Mouse (Mus musculus): ENCODE data around the gene Arap2. TPM values are rescaled to one million over a fixed set of nuclear protein-coding genes. Genes with fewer than 3 reads are reported as not detected.

The Arap2 gene
- total and polyA plus RNA-seq, 2 experiments from 2014 or later, result 14.2 to 14.3 TPM

DNA sequence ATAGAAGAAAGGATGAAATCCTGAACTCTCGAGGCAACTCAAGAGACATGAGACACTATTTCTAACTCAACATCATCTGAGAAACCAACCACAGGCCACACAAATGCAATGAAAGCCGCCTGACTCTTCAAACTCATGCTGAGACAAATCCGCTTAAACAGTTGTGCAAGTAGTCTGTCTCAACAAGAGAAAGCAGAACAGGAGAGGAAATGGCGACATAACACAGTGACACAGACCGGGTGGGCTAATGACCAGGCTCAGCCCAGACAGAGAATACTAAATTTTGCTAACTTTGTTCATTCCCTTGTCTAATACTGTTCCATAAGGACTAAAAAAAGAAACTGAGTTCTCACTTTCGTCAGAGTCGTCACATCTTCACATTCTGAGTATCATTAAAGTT, 88.6 kb downstream of the Arap2 start:
- 90% methylated on average over 7 of the region's 7 CpGs for WGBS
- Histone ChIP-seq H3K27ac (no peak overlapping the region), H3K36me3 (ENCODE audit: insufficient read depth, low read length) (no peaks in the 10 kb centered on the region), H3K9ac (replicated peaks; ENCODE audit: low read length) (no peak overlapping the region), H3K27me3 (ENCODE audit: insufficient read depth, low read length) (no peaks in the 10 kb centered on the region), H3K9me3 (ENCODE audit: low read length) (no peaks in the 10 kb centered on the region), H3K4me2 (ENCODE audit: low read depth, low read length) (no peak overlapping the region), H3K4me3 (ENCODE audit: low read length) (no peak overlapping the region), H3K4me1 (ENCODE audit: insufficient read depth, low read length) (no peaks in the 10 kb centered on the region)
- DNase-seq (ENCODE audit: low spot score), result no peak
- ATAC-seq, result no peak
- TF ChIP-seq CTCF (IDR thresholded peaks at IDR 0.05; ENCODE audit: low read depth), result no peak

DNA sequence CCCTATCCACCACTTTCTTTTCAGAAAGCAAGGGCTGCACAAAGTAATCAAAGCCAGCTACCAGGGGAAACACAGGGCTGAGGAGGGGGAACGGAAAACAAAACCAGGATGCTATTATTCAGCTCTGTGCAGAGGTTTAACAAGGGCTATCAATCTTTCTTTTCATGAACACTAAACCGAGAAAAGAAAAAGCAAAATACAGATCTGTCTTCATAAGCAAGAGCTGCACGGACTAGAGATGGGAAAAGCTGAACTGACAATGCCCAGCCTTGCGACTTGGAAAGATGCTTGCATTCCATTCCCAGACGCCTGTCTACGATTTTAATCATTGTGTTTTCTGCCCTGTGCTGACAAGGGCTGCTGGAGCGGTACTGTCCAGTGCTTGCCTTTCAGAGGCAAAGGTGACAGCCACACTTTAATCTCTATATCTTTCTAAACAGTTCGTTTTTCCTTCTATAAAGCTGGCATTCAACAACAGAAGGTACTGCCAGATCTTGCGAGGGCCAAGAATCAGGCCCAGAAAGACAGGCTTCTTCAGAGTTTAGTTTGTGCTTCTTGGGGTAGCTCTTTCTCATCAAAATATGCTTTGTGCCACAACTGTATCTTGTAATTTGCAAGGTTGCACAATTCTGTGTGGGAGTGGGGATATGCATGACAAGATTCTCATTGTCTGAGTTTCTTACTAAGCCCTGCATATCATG, 93.1 kb downstream of the Arap2 start:
- peak; percentile 15; the same call in 1 of the 2 replicates for ATAC-seq
- H3K9me3 ChIP-seq (ENCODE audit: low read length), result no peaks in the 10 kb centered on the region
- H3K27me3 ChIP-seq (ENCODE audit: insufficient read depth, low read length), result no peaks in the 10 kb centered on the region
- no peaks in the 10 kb centered on the region for H3K36me3 ChIP-seq (ENCODE audit: insufficient read depth, low read length)
- peak overlapping the region; percentile 27; the same call in 1 of the 2 replicates for H3K4me2 ChIP-seq (ENCODE audit: low read depth, low read length)
- no peaks in the 10 kb centered on the region for H3K4me1 ChIP-seq (ENCODE audit: insufficient read depth, low read length)
- 15% methylated on average over 9 of the region's 9 CpGs for WGBS
- H3K4me3 ChIP-seq (ENCODE audit: low read length), result no peak overlapping the region
- no peak for TF ChIP-seq CTCF (IDR thresholded peaks at IDR 0.05; ENCODE audit: low read depth)
- H3K27ac ChIP-seq, result peak overlapping the region; percentile 22; the same call in 1 of the 2 replicates
- peak; percentile 12 for DNase-seq (ENCODE audit: low spot score)
- peak overlapping the region; percentile 24; the same call in 1 of the 2 replicates for H3K9ac ChIP-seq (replicated peaks; ENCODE audit: low read length)

DNA sequence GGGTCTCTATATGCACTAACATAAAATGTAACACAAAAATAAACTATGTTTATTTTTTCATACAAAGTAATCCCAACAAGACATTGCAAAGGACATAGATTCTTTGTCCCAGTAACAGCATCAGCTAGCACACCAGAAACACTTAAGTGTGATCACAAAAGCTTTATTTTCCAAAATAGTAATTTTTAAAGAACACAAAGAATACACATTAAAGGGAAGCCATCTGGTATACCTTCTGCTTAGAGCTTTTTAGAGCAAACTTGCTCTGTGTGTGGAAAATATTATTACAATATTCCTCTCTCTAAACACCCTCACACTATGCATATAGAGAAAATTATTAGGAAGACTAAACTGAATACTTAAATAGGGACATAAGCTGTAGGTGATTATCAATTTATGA, 100.6 kb downstream of the Arap2 start:
- TF ChIP-seq CTCF (IDR thresholded peaks at IDR 0.05; ENCODE audit: low read depth), result no peak
- Histone ChIP-seq H3K9me3 (ENCODE audit: low read length) (no peaks in the 10 kb centered on the region), H3K4me1 (ENCODE audit: insufficient read depth, low read length) (no peaks in the 10 kb centered on the region), H3K36me3 (ENCODE audit: insufficient read depth, low read length) (no peaks in the 10 kb centered on the region), H3K27ac (no peak overlapping the region), H3K4me3 (ENCODE audit: low read length) (no peak overlapping the region), H3K4me2 (ENCODE audit: low read depth, low read length) (no peak overlapping the region), H3K9ac (replicated peaks; ENCODE audit: low read length) (no peak overlapping the region), H3K27me3 (ENCODE audit: insufficient read depth, low read length) (no peaks in the 10 kb centered on the region)
- DNase-seq (ENCODE audit: low spot score), result no peak
- no peak for ATAC-seq

DNA sequence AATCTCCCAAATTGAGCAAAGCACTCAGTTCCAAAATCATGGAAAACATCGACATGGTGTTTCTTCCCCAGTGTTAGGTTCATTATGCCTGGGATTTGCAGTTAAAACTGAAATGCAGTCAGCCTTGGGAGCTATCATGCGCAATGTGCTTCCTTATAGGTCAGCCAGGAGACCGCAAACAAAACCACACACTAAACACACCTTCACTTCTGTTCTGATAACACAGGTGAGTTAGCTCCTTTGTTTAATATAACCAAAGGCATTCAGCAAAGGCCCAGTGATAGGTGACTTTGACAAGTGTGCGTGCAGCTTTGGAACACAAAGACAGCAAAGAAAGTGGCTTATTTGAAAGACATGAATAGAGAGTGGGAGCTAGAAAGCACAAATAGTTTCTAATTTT, 101.1 kb downstream of the Arap2 start:
- TF ChIP-seq CTCF (IDR thresholded peaks at IDR 0.05; ENCODE audit: low read depth), result no peak
- ATAC-seq, result no peak
- no peak for DNase-seq (ENCODE audit: low spot score)
- H3K27ac ChIP-seq, result no peak overlapping the region
- H3K36me3 ChIP-seq (ENCODE audit: insufficient read depth, low read length), result no peaks in the 10 kb centered on the region
- H3K27me3 ChIP-seq (ENCODE audit: insufficient read depth, low read length), result no peaks in the 10 kb centered on the region
- no peak overlapping the region for H3K9ac ChIP-seq (replicated peaks; ENCODE audit: low read length)
- no peak overlapping the region for H3K4me2 ChIP-seq (ENCODE audit: low read depth, low read length)
- no peaks in the 10 kb centered on the region for H3K4me1 ChIP-seq (ENCODE audit: insufficient read depth, low read length)
- H3K4me3 ChIP-seq (ENCODE audit: low read length), result no peak overlapping the region
- WGBS, result 69% methylated on average over 4 of the region's 4 CpGs
- H3K9me3 ChIP-seq (ENCODE audit: low read length), result no peaks in the 10 kb centered on the region

DNA sequence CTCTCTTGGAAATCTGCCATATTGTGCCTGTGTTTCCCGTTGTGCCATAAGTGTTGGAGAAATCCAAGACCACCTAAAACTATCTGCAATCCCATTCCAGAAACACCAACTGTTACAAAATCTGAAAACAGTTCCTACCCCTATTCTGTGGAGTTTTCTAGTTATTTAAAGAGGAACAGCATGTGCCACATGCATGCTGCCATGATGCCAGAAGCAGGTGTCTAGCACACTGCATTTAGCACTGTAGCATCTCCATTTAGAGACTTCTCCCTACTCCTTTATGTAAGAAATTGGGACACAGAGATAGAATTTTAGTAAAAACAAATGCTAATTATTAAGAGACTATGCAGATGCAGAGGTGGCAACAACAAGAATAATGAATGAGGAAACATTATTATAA, 102.8 kb downstream of the Arap2 start:
- 67% methylated on average over 1 of the region's 1 CpGs for WGBS
- DNase-seq (ENCODE audit: low spot score), result no peak
- no peaks in the 10 kb centered on the region for H3K36me3 ChIP-seq (ENCODE audit: insufficient read depth, low read length)

DNA sequence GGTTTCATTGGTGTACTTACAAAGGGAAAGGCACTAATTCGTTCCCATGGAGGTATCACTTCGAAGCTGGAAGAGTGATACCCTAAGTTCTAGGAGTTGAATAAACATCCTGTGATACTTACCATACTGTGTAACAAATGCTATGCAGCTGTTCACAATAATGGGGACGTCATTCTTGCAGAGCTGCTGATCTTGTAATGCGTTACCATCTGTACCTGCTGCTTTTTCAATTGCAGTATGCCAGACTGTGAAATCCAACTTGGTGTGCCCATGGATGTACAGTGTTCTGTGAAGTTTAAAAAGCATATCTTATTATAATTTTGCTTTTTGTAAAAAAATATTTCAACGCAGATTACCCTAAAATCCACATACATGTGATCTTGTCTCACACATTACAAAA, 112.0 kb downstream of the Arap2 start:
- ATAC-seq, result no peak
- no peaks in the 10 kb centered on the region for H3K27me3 ChIP-seq (ENCODE audit: insufficient read depth, low read length)
- no peaks in the 10 kb centered on the region for H3K4me1 ChIP-seq (ENCODE audit: insufficient read depth, low read length)
- H3K36me3 ChIP-seq (ENCODE audit: insufficient read depth, low read length), result no peaks in the 10 kb centered on the region
- no peak for TF ChIP-seq CTCF (IDR thresholded peaks at IDR 0.05; ENCODE audit: low read depth)
- no peak for DNase-seq (ENCODE audit: low spot score)
- 67% methylated on average over 5 of the region's 5 CpGs for WGBS
- H3K4me3 ChIP-seq (ENCODE audit: low read length), result no peak overlapping the region
- no peak overlapping the region for H3K27ac ChIP-seq
- H3K9me3 ChIP-seq (ENCODE audit: low read length), result no peaks in the 10 kb centered on the region
- no peak overlapping the region for H3K4me2 ChIP-seq (ENCODE audit: low read depth, low read length)
- no peak overlapping the region for H3K9ac ChIP-seq (replicated peaks; ENCODE audit: low read length)

More for the DNA sequence above, 102.8 kb downstream of the Arap2 start:
- H3K9ac ChIP-seq (replicated peaks; ENCODE audit: low read length), result no peak overlapping the region
- no peak overlapping the region for H3K27ac ChIP-seq
- ATAC-seq, result no peak
- H3K9me3 ChIP-seq (ENCODE audit: low read length), result no peaks in the 10 kb centered on the region
- no peak for TF ChIP-seq CTCF (IDR thresholded peaks at IDR 0.05; ENCODE audit: low read depth)
- H3K4me1 ChIP-seq (ENCODE audit: insufficient read depth, low read length), result no peaks in the 10 kb centered on the region
- no peak overlapping the region for H3K4me3 ChIP-seq (ENCODE audit: low read length)
- no peak overlapping the region for H3K4me2 ChIP-seq (ENCODE audit: low read depth, low read length)
- no peaks in the 10 kb centered on the region for H3K27me3 ChIP-seq (ENCODE audit: insufficient read depth, low read length)

DNA sequence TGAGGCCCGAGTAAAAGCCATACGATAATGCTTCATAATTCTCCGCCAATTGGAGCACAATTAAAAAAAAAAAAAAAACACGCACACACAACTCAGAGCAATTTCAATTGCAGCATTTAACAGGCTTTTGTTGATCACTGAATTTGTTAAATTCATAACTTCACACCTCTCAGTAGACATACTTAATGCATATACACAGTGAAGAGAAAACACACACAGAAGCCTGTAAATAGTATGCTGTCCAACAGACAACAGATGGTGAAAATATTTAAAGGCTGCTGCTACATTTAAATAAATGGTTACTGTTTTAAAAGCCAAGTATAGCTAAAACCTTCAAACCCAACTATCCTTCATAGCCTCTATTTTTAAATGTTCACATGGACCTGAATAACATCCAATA, 123.6 kb downstream of the Arap2 start:
- H3K9me3 ChIP-seq (ENCODE audit: low read length), result no peaks in the 10 kb centered on the region
- ATAC-seq (no peak), DNase-seq (ENCODE audit: low spot score) (no peak)
- no peak overlapping the region for H3K4me2 ChIP-seq (ENCODE audit: low read depth, low read length)
- no peaks in the 10 kb centered on the region for H3K4me1 ChIP-seq (ENCODE audit: insufficient read depth, low read length)
- no peak overlapping the region for H3K4me3 ChIP-seq (ENCODE audit: low read length)
- WGBS, result 93% methylated on average over 4 of the region's 4 CpGs
- no peaks in the 10 kb centered on the region for H3K36me3 ChIP-seq (ENCODE audit: insufficient read depth, low read length)
- no peaks in the 10 kb centered on the region for H3K27me3 ChIP-seq (ENCODE audit: insufficient read depth, low read length)
- TF ChIP-seq CTCF (IDR thresholded peaks at IDR 0.05; ENCODE audit: low read depth), result no peak
- H3K9ac ChIP-seq (replicated peaks; ENCODE audit: low read length), result no peak overlapping the region
- H3K27ac ChIP-seq, result no peak overlapping the region

Data from hindbrain, postnatal 0 days (tissue).